In genomic region chr5:140701661-140702060, GRCm38 (mm10) we compare ENCODE assay signal across 8 mouse cellular contexts. TPM values are rescaled to one million over a fixed set of nuclear protein-coding genes. Genes with fewer than 3 reads are reported as not detected.
DNase-seq lines count a peak whose midpoint lies in the region; ATAC-seq and TF ChIP-seq lines count a peak whose summit lies in the region.

No protein-coding gene starts in this region.

- H3K4me2 ChIP-seq in forebrain, embryonic 14.5 days (ENCODE audit: low read length): peak overlapping the region; percentile 89
- H3K4me2 ChIP-seq in limb, embryonic 14.5 days (replicated peaks; ENCODE audit: low read depth, low read length, severe bottlenecking): peak overlapping the region; percentile 64

- no peaks in the 10 kb centered on the region for H3K79me2 ChIP-seq in heart, adult 2 months (replicated peaks; ENCODE audit: control insufficient read depth, insufficient read depth, low read length)

- no peaks in the 10 kb centered on the region for H3K36me3 ChIP-seq in heart, adult 2 months (ENCODE audit: control insufficient read depth, insufficient read depth, low read length)
- no peaks in the 10 kb centered on the region for H3K36me3 ChIP-seq in ES-Bruce4 (ENCODE audit: control insufficient read depth, insufficient read depth, low read length, poor library complexity, severe bottlenecking)
- H3K36me3 ChIP-seq in forebrain, embryonic 14.5 days (ENCODE audit: control insufficient read depth, insufficient read depth, low read length): peaks cover 8% of the 10 kb centered on the region
- peaks cover 19% of the 10 kb centered on the region for H3K36me3 ChIP-seq in limb, embryonic 14.5 days (ENCODE audit: control insufficient read depth, insufficient read depth, low read length)

- peak overlapping the region; percentile 95 for H3K4me3 ChIP-seq in heart, adult 2 months
- peak overlapping the region; percentile 90 for H3K4me3 ChIP-seq in ES-Bruce4 (ENCODE audit: low read depth, low read length)
- peak overlapping the region; percentile 81 for H3K4me3 ChIP-seq in forebrain, embryonic 14.5 days (ENCODE audit: low read depth, low read length)
- H3K4me3 ChIP-seq in limb, embryonic 14.5 days (replicated peaks; ENCODE audit: low read length): peak overlapping the region; percentile 82
- H3K4me3 ChIP-seq in olfactory bulb, adult 2 months (ENCODE audit: insufficient read depth, low read depth, low read length): peak overlapping the region; percentile 86

- no peaks in the 10 kb centered on the region for H3K27me3 ChIP-seq in heart, adult 2 months (ENCODE audit: control insufficient read depth, insufficient read depth, low read length)
- H3K27me3 ChIP-seq in ES-Bruce4 (ENCODE audit: control insufficient read depth, insufficient read depth, low read length, poor library complexity, severe bottlenecking): no peaks in the 10 kb centered on the region
- H3K27me3 ChIP-seq in forebrain, embryonic 14.5 days (replicated peaks; ENCODE audit: control insufficient read depth, insufficient read depth, low read length): no peaks in the 10 kb centered on the region
- H3K27me3 ChIP-seq in limb, embryonic 14.5 days (ENCODE audit: control insufficient read depth, insufficient read depth, low read length): no peaks in the 10 kb centered on the region

- peak overlapping the region; percentile 92 for H3K9ac ChIP-seq in heart, adult 2 months (ENCODE audit: low read depth, low read length)
- peak overlapping the region; percentile 45 for H3K9ac ChIP-seq in ES-Bruce4 (ENCODE audit: low read depth, poor library complexity, severe bottlenecking)
- peak overlapping the region; percentile 88 for H3K9ac ChIP-seq in forebrain, embryonic 14.5 days (ENCODE audit: low read length)
- peak overlapping the region; percentile 84 for H3K9ac ChIP-seq in limb, embryonic 14.5 days (ENCODE audit: low read depth, low read length, severe bottlenecking)

- intact Hi-C loops in heart, adult 2 months (cut with DNase I): no loop called here

- DNase-seq in heart, adult 2 months: no peak
- DNase-seq in heart, adult 11 months: no peak
- DNase-seq in forebrain, embryonic 14.5 days (ENCODE audit: low spot score): no peak
- DNase-seq in limb, embryonic 14.5 days (ENCODE audit: low spot score): peak; percentile 32
- DNase-seq in thymus, postnatal 0 days (ENCODE audit: low spot score): no peak
- DNase-seq in frontal cortex, postnatal 14 days (ENCODE audit: low spot score in 2 of 2): no peak

- H3K9me3 ChIP-seq in ES-Bruce4 (replicated peaks; ENCODE audit: control insufficient read depth, insufficient read depth, low read length, poor library complexity, severe bottlenecking): no peaks in the 10 kb centered on the region
- no peaks in the 10 kb centered on the region for H3K9me3 ChIP-seq in forebrain, embryonic 14.5 days (replicated peaks; ENCODE audit: control insufficient read depth, low read length)
- no peaks in the 10 kb centered on the region for H3K9me3 ChIP-seq in limb, embryonic 14.5 days (ENCODE audit: control insufficient read depth, low read length)

- peaks cover 8% of the 10 kb centered on the region for H3K4me1 ChIP-seq in heart, adult 2 months (ENCODE audit: control insufficient read depth, insufficient read depth, low read length)
- peaks cover 3% of the 10 kb centered on the region for H3K4me1 ChIP-seq in ES-Bruce4 (ENCODE audit: control insufficient read depth, insufficient read depth, low read length)
- peaks cover 17% of the 10 kb centered on the region for H3K4me1 ChIP-seq in forebrain, embryonic 14.5 days (ENCODE audit: control insufficient read depth, insufficient read depth, low read length)
- peaks cover 28% of the 10 kb centered on the region for H3K4me1 ChIP-seq in limb, embryonic 14.5 days (ENCODE audit: control insufficient read depth, insufficient read depth, low read length)
- H3K4me1 ChIP-seq in olfactory bulb, adult 2 months (ENCODE audit: control insufficient read depth, insufficient read depth, low read length): peaks cover 28% of the 10 kb centered on the region

- TF ChIP-seq CTCF in heart, adult 2 months (IDR thresholded peaks at IDR 0.05): no peak
- no peak for TF ChIP-seq CTCF in ES-Bruce4 (IDR thresholded peaks at IDR 0.05; ENCODE audit: low read depth, low read length)
- TF ChIP-seq CTCF in olfactory bulb, adult 2 months (IDR thresholded peaks at IDR 0.05; ENCODE audit: insufficient read depth, low read depth, low read length): no peak

- TF ChIP-seq EP300 in heart, adult 2 months (IDR thresholded peaks at IDR 0.05; ENCODE audit: insufficient read depth, low read depth, low read length): no peak
- no peak for TF ChIP-seq EP300 in ES-Bruce4 (IDR thresholded peaks at IDR 0.05; ENCODE audit: insufficient read depth, low read depth, low read length)

- H3K27ac ChIP-seq in heart, adult 2 months: peak overlapping the region; percentile 73
- no peak overlapping the region for H3K27ac ChIP-seq in ES-Bruce4 (ENCODE audit: insufficient read depth, low read length)
- H3K27ac ChIP-seq in forebrain, embryonic 14.5 days (ENCODE audit: low read depth, low read length): peak overlapping the region; percentile 86
- H3K27ac ChIP-seq in limb, embryonic 14.5 days (replicated peaks; ENCODE audit: low read depth, low read length): peak overlapping the region; percentile 88
- H3K27ac ChIP-seq in olfactory bulb, adult 2 months (ENCODE audit: insufficient read depth, low read depth, low read length): peak overlapping the region; percentile 53

- peak; percentile 13 for ATAC-seq in forebrain, embryonic 14.5 days
- ATAC-seq in limb, embryonic 14.5 days (ENCODE audit: low FRiP score, low read depth): no peak

- TF ChIP-seq POLR2A in heart, adult 2 months (IDR thresholded peaks at IDR 0.05; ENCODE audit: insufficient read depth, low read depth, low read length): no peak
- no peak for TF ChIP-seq POLR2A in ES-Bruce4 (IDR thresholded peaks at IDR 0.05; ENCODE audit: insufficient read depth, low read length)
- TF ChIP-seq POLR2A in limb, embryonic 14.5 days (IDR thresholded peaks at IDR 0.05; ENCODE audit: borderline replicate concordance, extremely low read depth, insufficient read depth, insufficient read length): no peak
- no peak for TF ChIP-seq POLR2A in olfactory bulb, adult 2 months (IDR thresholded peaks at IDR 0.05; ENCODE audit: insufficient read depth, low read depth, low read length)

- WGBS in heart, adult 2 months: 2% methylated on average over 24 of the region's 25 CpGs
- WGBS in forebrain, embryonic 14.5 days: 1% methylated on average over 25 of the region's 25 CpGs
- WGBS in limb, embryonic 14.5 days: under 1% methylated on average over 25 of the region's 25 CpGs
- 0% methylated on average over 25 of the region's 25 CpGs for WGBS in olfactory bulb, adult 2 months

RNA-seq across cellular contexts. Expression of gene Iqce, which starts 0.5 kb away (rescaled TPM):
- 1 to 10 TPM; 3.7 to 7.1 TPM for total RNA-seq in heart, adult 2 months (2021)
- 5.8 TPM in 2 replicates for polyA plus RNA-seq in heart, adult 2 months (2012; rRNA removed)
- polyA plus RNA-seq in ES-Bruce4 (2011; ENCODE audit: insufficient read depth, insufficient read length, low read depth, missing spikeins): 11.0 and 16.9 TPM in 2 replicates
- 13.4 and 18.9 TPM in 2 replicates for polyA plus RNA-seq in forebrain, embryonic 14.5 days (2014; fragmentation: Nextera tagmentation; extraction: Ambion mirVana)
- 38.3 and 43.1 TPM in 2 replicates for polyA plus RNA-seq in limb, embryonic 14.5 days (2012; rRNA removed)
- 23.4 and 24.0 TPM in 2 replicates for polyA plus RNA-seq in limb, embryonic 14.5 days (2014; fragmentation: Nextera tagmentation; extraction: Ambion mirVana)
- not detected in 2 replicates for polyA plus RNA-seq in olfactory bulb, adult 2 months (2012; ENCODE audit: insufficient read depth, insufficient read length, low replicate concordance, missing spikeins)
- 11.4 and 13.0 TPM in 2 replicates for polyA plus RNA-seq in thymus, postnatal 0 days (2015; fragmentation: Nextera tagmentation; extraction: Ambion mirVana)

RNA-seq across cellular contexts. Expression of gene Brat1, which starts 3.1 kb away (rescaled TPM):
- 1 to 10 TPM; 6.4 to 8.2 TPM for total RNA-seq in heart, adult 2 months (2021)
- polyA plus RNA-seq in heart, adult 2 months (2012; rRNA removed): 11.0 and 13.2 TPM in 2 replicates
- 9.3 and 9.6 TPM in 2 replicates for polyA plus RNA-seq in ES-Bruce4 (2011; ENCODE audit: insufficient read depth, insufficient read length, low read depth, missing spikeins)
- 14.3 and 19.8 TPM in 2 replicates for polyA plus RNA-seq in forebrain, embryonic 14.5 days (2014; fragmentation: Nextera tagmentation; extraction: Ambion mirVana)
- 29.6 and 38.6 TPM in 2 replicates for polyA plus RNA-seq in limb, embryonic 14.5 days (2012; rRNA removed)
- polyA plus RNA-seq in limb, embryonic 14.5 days (2014; fragmentation: Nextera tagmentation; extraction: Ambion mirVana): 19.9 and 22.2 TPM in 2 replicates
- polyA plus RNA-seq in olfactory bulb, adult 2 months (2012; ENCODE audit: insufficient read depth, insufficient read length, low replicate concordance, missing spikeins): not detected in 2 replicates
- 22.6 and 22.7 TPM in 2 replicates for polyA plus RNA-seq in thymus, postnatal 0 days (2015; fragmentation: Nextera tagmentation; extraction: Ambion mirVana)

RNA-seq across cellular contexts. Expression of gene Amz1, which starts 22.3 kb away (rescaled TPM):
- under 1 TPM; 0.31 to 0.48 TPM for total RNA-seq in heart, adult 2 months (2021)
- 0.59 and 0.98 TPM in 2 replicates for polyA plus RNA-seq in heart, adult 2 months (2012; rRNA removed)
- polyA plus RNA-seq in ES-Bruce4 (2011; ENCODE audit: insufficient read depth, insufficient read length, low read depth, missing spikeins): 0.60 and 0.64 TPM in 2 replicates
- 2.6 and 3.6 TPM in 2 replicates for polyA plus RNA-seq in forebrain, embryonic 14.5 days (2014; fragmentation: Nextera tagmentation; extraction: Ambion mirVana)
- 1.1 and 1.4 TPM in 2 replicates for polyA plus RNA-seq in limb, embryonic 14.5 days (2012; rRNA removed)
- 0.88 and 1.1 TPM in 2 replicates for polyA plus RNA-seq in limb, embryonic 14.5 days (2014; fragmentation: Nextera tagmentation; extraction: Ambion mirVana)
- polyA plus RNA-seq in olfactory bulb, adult 2 months (2012; ENCODE audit: insufficient read depth, insufficient read length, low replicate concordance, missing spikeins): not detected in 2 replicates
- polyA plus RNA-seq in thymus, postnatal 0 days (2015; fragmentation: Nextera tagmentation; extraction: Ambion mirVana): 3.4 and 3.9 TPM in 2 replicates

RNA-seq across cellular contexts. Expression of gene Ttyh3, which starts 52.8 kb away (rescaled TPM):
- total RNA-seq in heart, adult 2 months (2021): 10 to 100 TPM; 10.6 to 11.0 TPM
- polyA plus RNA-seq in heart, adult 2 months (2012; rRNA removed): 13.9 and 14.6 TPM in 2 replicates
- polyA plus RNA-seq in ES-Bruce4 (2011; ENCODE audit: insufficient read depth, insufficient read length, low read depth, missing spikeins): 19.1 and 21.4 TPM in 2 replicates
- 65.8 and 72.3 TPM in 2 replicates for polyA plus RNA-seq in forebrain, embryonic 14.5 days (2014; fragmentation: Nextera tagmentation; extraction: Ambion mirVana)
- 118 and 180 TPM in 2 replicates for polyA plus RNA-seq in limb, embryonic 14.5 days (2012; rRNA removed)
- polyA plus RNA-seq in limb, embryonic 14.5 days (2014; fragmentation: Nextera tagmentation; extraction: Ambion mirVana): 57.5 and 66.3 TPM in 2 replicates
- not detected in 2 replicates for polyA plus RNA-seq in olfactory bulb, adult 2 months (2012; ENCODE audit: insufficient read depth, insufficient read length, low replicate concordance, missing spikeins)
- polyA plus RNA-seq in thymus, postnatal 0 days (2015; fragmentation: Nextera tagmentation; extraction: Ambion mirVana): 10.4 and 12.3 TPM in 2 replicates
